Mouse (Mus musculus) stomach, embryonic 15.5 days (tissue): ENCODE measurements at regions not wholly inside any gene's neighbourhood (a gene's known extent, or its start where the extent isn't known, plus 50 kb on each side); places are given as distances from the start of the nearest gene placed in this dataset.

Experiments
- ATAC-seq: fragments of 200-750 bp; cut with Nextera tagmentation; 2 replicates; pipeline ENCODE4 v1.8.0; 2017; ENCODE audit warnings: low read depth, moderate number of reproducible peaks, moderate TSS enrichment; ENCODE audit not compliant: insufficient read depth, low FRiP score
- H3K27ac ChIP-seq: fragments of 300-500 bp; sonication (generic); 2 replicates; pipeline ENCODE4 v1.5.1; 2015; ENCODE audit warnings: mild to moderate bottlenecking, inconsistent platforms
- H3K27me3 ChIP-seq: fragments of 300-500 bp; sonication (generic); replicated peaks from 2 replicates; pipeline ENCODE4 v1.6.1; 2015; ENCODE audit warnings: inconsistent platforms
- H3K36me3 ChIP-seq: fragments of 300-500 bp; sonication (generic); 2 replicates; pipeline ENCODE4 v1.6.1; 2015; ENCODE audit warnings: inconsistent platforms
- H3K4me1 ChIP-seq: fragments of 300-500 bp; sonication (generic); 2 replicates; pipeline ENCODE4 v1.6.1; 2015; ENCODE audit warnings: inconsistent platforms
- H3K4me2 ChIP-seq: fragments of 300-500 bp; sonication (generic); 2 replicates; pipeline ENCODE4 v1.6.1; 2015; ENCODE audit warnings: mild to moderate bottlenecking, inconsistent platforms
- H3K4me3 ChIP-seq: fragments of 300-500 bp; sonication (generic); replicated peaks from 2 replicates; pipeline ENCODE4 v1.5.1; 2015; ENCODE audit warnings: inconsistent platforms
- H3K9ac ChIP-seq: fragments of 300-500 bp; sonication (generic); 2 replicates; pipeline ENCODE4 v1.6.1; 2015; ENCODE audit warnings: inconsistent platforms
- H3K9me3 ChIP-seq: fragments of 300-500 bp; sonication (generic); 2 replicates; pipeline ENCODE4 v1.6.1; 2016; ENCODE audit warnings: inconsistent platforms
- WGBS: fragments of 180-500 bp; shearing (Covaris S2); methylation state at CpG from one replicate; pipeline ENCODE4 v1.1.7; 2015; 5-methylcytosine and 5-hydroxymethylcytosine counted together

GRCm38 (mm10) chr10:111111020-111111419, 53.5 kb upstream of the Osbpl8 start:
- H3K4me1 ChIP-seq, result no peaks in the 10 kb centered on the region
- H3K36me3 ChIP-seq, result no peaks in the 10 kb centered on the region
- H3K9ac ChIP-seq, result no peak overlapping the region
- WGBS, result 60% methylated on average over 10 of the region's 10 CpGs
- H3K9me3 ChIP-seq, result no peaks in the 10 kb centered on the region
- H3K27me3 ChIP-seq, result no peaks in the 10 kb centered on the region
- no peak overlapping the region for H3K27ac ChIP-seq
- no peak for ATAC-seq
- no peak overlapping the region for H3K4me2 ChIP-seq
- H3K4me3 ChIP-seq, result no peak overlapping the region

- ATAC-seq, result no peak
- Histone ChIP-seq H3K9ac (no peak overlapping the region), H3K4me1 (no peaks in the 10 kb centered on the region), H3K4me3 (peak overlapping the region; percentile 23; the same call in 1 of the 2 replicates), H3K9me3 (no peaks in the 10 kb centered on the region), H3K36me3 (no peaks in the 10 kb centered on the region), H3K27ac (no peak overlapping the region), H3K4me2 (peak overlapping the region; percentile 46), H3K27me3 (no peaks in the 10 kb centered on the region)
- WGBS, result 46% methylated on average over 24 of the region's 24 CpGs
Measured at GRCm38 (mm10) chr10:111108658-111109633, 55.6 kb upstream of the Osbpl8 start.

GRCm38 (mm10) chr10:111107852-111108251, 56.7 kb upstream of the Osbpl8 start:
- WGBS, result 76% methylated on average over 5 of the region's 5 CpGs
- Histone ChIP-seq H3K4me2 (no peak overlapping the region), H3K9ac (no peak overlapping the region), H3K36me3 (no peaks in the 10 kb centered on the region), H3K27ac (no peak overlapping the region), H3K9me3 (no peaks in the 10 kb centered on the region), H3K4me3 (no peak overlapping the region), H3K27me3 (no peaks in the 10 kb centered on the region), H3K4me1 (no peaks in the 10 kb centered on the region)
- no peak for ATAC-seq

- Histone ChIP-seq H3K27ac (no peak overlapping the region), H3K4me3 (no peak overlapping the region), H3K9me3 (no peaks in the 10 kb centered on the region), H3K4me2 (no peak overlapping the region), H3K4me1 (no peaks in the 10 kb centered on the region), H3K27me3 (no peaks in the 10 kb centered on the region), H3K9ac (no peak overlapping the region), H3K36me3 (no peaks in the 10 kb centered on the region)
- WGBS, result 63% methylated on average over 7 of the region's 7 CpGs
- ATAC-seq, result no peak
Measured at GRCm38 (mm10) chr10:111107387-111107786, 57.2 kb upstream of the Osbpl8 start.

- no peaks in the 10 kb centered on the region for H3K36me3 ChIP-seq
- no peak overlapping the region for H3K4me3 ChIP-seq
- ATAC-seq, result no peak
- WGBS, result 84% methylated on average over 5 of the region's 5 CpGs
- H3K27ac ChIP-seq, result no peak overlapping the region
- no peak overlapping the region for H3K4me2 ChIP-seq
- H3K4me1 ChIP-seq, result no peaks in the 10 kb centered on the region
- H3K9me3 ChIP-seq, result no peaks in the 10 kb centered on the region
- H3K27me3 ChIP-seq, result no peaks in the 10 kb centered on the region
- no peak overlapping the region for H3K9ac ChIP-seq
Measured at GRCm38 (mm10) chr10:111106411-111106810, 58.1 kb upstream of the Osbpl8 start.

- Histone ChIP-seq H3K27ac (no peak overlapping the region), H3K4me1 (no peaks in the 10 kb centered on the region), H3K36me3 (no peaks in the 10 kb centered on the region), H3K4me3 (no peak overlapping the region), H3K4me2 (no peak overlapping the region), H3K27me3 (no peaks in the 10 kb centered on the region), H3K9ac (no peak overlapping the region), H3K9me3 (no peaks in the 10 kb centered on the region)
- no peak for ATAC-seq
- WGBS, result 82% methylated on average over 5 of the region's 5 CpGs
Measured at GRCm38 (mm10) chr10:111105662-111106061, 58.9 kb upstream of the Osbpl8 start.

- Histone ChIP-seq H3K27ac (no peak overlapping the region), H3K9me3 (no peaks in the 10 kb centered on the region), H3K4me3 (no peak overlapping the region), H3K9ac (no peak overlapping the region), H3K4me1 (no peaks in the 10 kb centered on the region), H3K27me3 (no peaks in the 10 kb centered on the region), H3K4me2 (no peak overlapping the region), H3K36me3 (no peaks in the 10 kb centered on the region)
- 68% methylated on average over 5 of the region's 5 CpGs for WGBS
- no peak for ATAC-seq
Measured at GRCm38 (mm10) chr10:111103512-111103911, 61.0 kb upstream of the Osbpl8 start.

GRCm38 (mm10) chr10:111103086-111103485, 61.5 kb upstream of the Osbpl8 start:
- no peak overlapping the region for H3K4me3 ChIP-seq
- H3K9ac ChIP-seq, result no peak overlapping the region
- H3K36me3 ChIP-seq, result no peaks in the 10 kb centered on the region
- no peaks in the 10 kb centered on the region for H3K27me3 ChIP-seq
- H3K4me2 ChIP-seq, result 0 out of 2 replicates have a peak overlapping the region, but pooled peaks have one; percentile 5
- WGBS, result 77% methylated on average over 14 of the region's 14 CpGs
- ATAC-seq, result no peak
- no peaks in the 10 kb centered on the region for H3K9me3 ChIP-seq
- no peaks in the 10 kb centered on the region for H3K4me1 ChIP-seq
- no peak overlapping the region for H3K27ac ChIP-seq

- Histone ChIP-seq H3K4me1 (no peaks in the 10 kb centered on the region), H3K27ac (no peak overlapping the region), H3K4me3 (no peak overlapping the region), H3K9ac (no peak overlapping the region), H3K36me3 (no peaks in the 10 kb centered on the region), H3K4me2 (no peak overlapping the region), H3K27me3 (no peaks in the 10 kb centered on the region), H3K9me3 (no peaks in the 10 kb centered on the region)
- 63% methylated on average over 18 of the region's 18 CpGs for WGBS
- ATAC-seq, result no peak
Measured at GRCm38 (mm10) chr10:111101901-111102761, 62.4 kb upstream of the Osbpl8 start.

- no peaks in the 10 kb centered on the region for H3K27me3 ChIP-seq
- H3K36me3 ChIP-seq, result no peaks in the 10 kb centered on the region
- H3K4me1 ChIP-seq, result no peaks in the 10 kb centered on the region
- H3K27ac ChIP-seq, result no peak overlapping the region
- no peak for ATAC-seq
- 36% methylated on average over 7 of the region's 7 CpGs for WGBS
- H3K4me3 ChIP-seq, result no peak overlapping the region
- H3K4me2 ChIP-seq, result no peak overlapping the region; the same call in 1 of the 2 replicates
- H3K9ac ChIP-seq, result no peak overlapping the region
- no peaks in the 10 kb centered on the region for H3K9me3 ChIP-seq
Measured at GRCm38 (mm10) chr10:111099812-111100464, 64.6 kb upstream of the Osbpl8 start.

GRCm38 (mm10) chr10:111099059-111099811, 65.3 kb upstream of the Osbpl8 start:
- Histone ChIP-seq H3K36me3 (no peaks in the 10 kb centered on the region), H3K4me1 (no peaks in the 10 kb centered on the region), H3K9me3 (no peaks in the 10 kb centered on the region), H3K4me2 (no peak overlapping the region), H3K27me3 (no peaks in the 10 kb centered on the region), H3K27ac (no peak overlapping the region), H3K4me3 (no peak overlapping the region), H3K9ac (no peak overlapping the region)
- WGBS, result 72% methylated on average over 5 of the region's 5 CpGs
- ATAC-seq, result no peak
